19 mouse cellular contexts compared by ENCODE assay signal in the genomic region with DNA sequence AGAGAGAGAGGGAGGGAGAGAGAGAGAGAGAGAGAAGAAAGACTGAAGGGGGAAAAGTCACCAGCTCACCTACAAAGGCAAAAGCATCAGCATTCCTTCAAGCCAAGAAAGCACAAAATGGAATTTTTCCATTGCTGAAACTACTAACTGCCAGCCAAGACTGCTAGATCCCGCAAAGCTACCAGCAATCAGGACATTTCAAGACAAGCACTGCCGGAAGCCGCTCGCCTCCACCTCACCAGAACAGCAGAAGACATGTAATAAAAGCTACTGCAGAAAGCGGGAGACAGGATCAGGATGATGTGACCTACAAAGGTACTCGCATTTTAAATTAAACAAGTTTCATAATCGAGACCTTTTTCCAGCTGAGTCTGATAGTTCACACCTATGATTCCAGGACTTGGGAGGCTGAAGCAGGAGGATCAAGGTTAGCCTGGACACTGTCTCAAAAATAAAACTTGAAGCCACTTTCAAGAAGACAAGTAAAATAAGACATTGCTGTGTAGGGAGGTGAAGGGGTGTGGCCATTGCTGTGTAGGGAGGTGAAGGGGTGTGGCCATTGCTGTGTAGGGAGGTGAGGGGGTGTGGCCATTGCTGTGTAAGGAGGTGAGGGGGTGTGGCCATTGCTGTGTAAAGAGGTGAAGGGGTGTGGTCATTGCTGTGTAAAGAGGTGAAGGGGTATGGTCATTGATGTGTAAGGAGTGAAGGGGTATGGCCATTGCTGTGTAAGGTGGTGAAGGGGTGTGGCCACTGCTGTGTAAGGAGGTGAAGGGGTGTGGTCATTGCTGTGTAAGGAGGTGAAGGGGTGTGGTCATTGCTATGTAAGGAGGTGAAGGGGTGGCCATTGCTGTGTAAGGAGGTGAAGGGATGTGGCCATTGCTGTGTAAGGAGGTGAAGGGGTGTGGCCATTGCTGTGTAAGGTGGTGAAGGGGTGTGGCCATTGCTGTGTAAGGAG. TPM values are rescaled to one million over a fixed set of nuclear protein-coding genes. Genes with fewer than 3 reads are reported as not detected.
DNase-seq lines count a peak whose midpoint lies in the region; ATAC-seq and TF ChIP-seq lines count a peak whose summit lies in the region.
"Had no signal": no experiment of that assay in that cellular context is flagged by ENCODE, and none has a peak within 500 bp of the region (broad histone marks: within the 10 kb centered on the region; RNA-seq: fewer than 3 reads in every experiment).

No protein-coding gene starts in this region.

- H3K9me3 ChIP-seq in CH12.LX (replicated peaks; ENCODE audit: low read length), result no peaks in the 10 kb centered on the region
- no peaks in the 10 kb centered on the region for H3K9me3 ChIP-seq in ES-E14 (ENCODE audit: control insufficient read depth, insufficient read depth, low read depth, low read length)
- H3K9me3 ChIP-seq: limb, embryonic 15.5 days; midbrain, embryonic 13.5 days had no signal

- DNase-seq in CH12.LX (ENCODE audit: extremely low read depth) (peak; percentile 11), ES-E14 (ENCODE audit: low read depth, low spot score) (peak; percentile 70)
- no peak for DNase-seq in spleen, postnatal 14 days (ENCODE audit: low spot score in 2 of 2)
- DNase-seq in adrenal gland, postnatal 36 days, result no peak
- DNase-seq in heart, adult 8-10 months (ENCODE audit: low spot score), result no peak
- DNase-seq: adrenal gland, postnatal 25 days; cerebellum, postnatal 10 days; gastrocnemius, postnatal 25 days; lung, postnatal 14 days; right cerebral cortex, postnatal 14 days had no signal

- ATAC-seq in megakaryocyte progenitor cell, adult 5-6 weeks (replicated peaks; ENCODE audit: poor library complexity), result peak; percentile 45
- ATAC-seq: midbrain, embryonic 13.5 days had no signal

- H3K27me3 ChIP-seq in CH12.LX (replicated peaks), result no peaks in the 10 kb centered on the region
- H3K27me3 ChIP-seq: limb, embryonic 15.5 days; midbrain, embryonic 13.5 days had no signal

- no peak overlapping the region for H3K4me3 ChIP-seq in CH12.LX (replicated peaks in 1 of 3; ENCODE audit: low read depth in 2 of 3, low read length in 2 of 3, poor library complexity in 1 of 3)
- H3K4me3 ChIP-seq in ES-E14 (ENCODE audit: insufficient read depth in 1 of 2, low read depth in 1 of 2, low read length in 2 of 2, poor library complexity in 1 of 2, severe bottlenecking in 1 of 2), result no peak overlapping the region
- H3K4me3 ChIP-seq in cortical plate, adult 2 months (ENCODE audit: insufficient read depth, low read length), result no peak overlapping the region
- H3K4me3 ChIP-seq: layer of hippocampus, adult 2 months; limb, embryonic 15.5 days; midbrain, embryonic 13.5 days had no signal

- H3K9ac ChIP-seq in CH12.LX (ENCODE audit: insufficient read depth, low read depth), result no peak overlapping the region
- no peak overlapping the region for H3K9ac ChIP-seq in ES-E14 (ENCODE audit: insufficient read depth, low read depth, low read length, poor library complexity, severe bottlenecking)
- H3K9ac ChIP-seq: limb, embryonic 15.5 days; midbrain, embryonic 13.5 days had no signal

- peaks cover 0 to 6% of the 10 kb centered on the region in 2 experiments; a peak in 2 of 4 replicates for H3K4me1 ChIP-seq in CH12.LX (ENCODE audit: control insufficient read depth in 1 of 2, insufficient read depth in 2 of 2)
- H3K4me1 ChIP-seq in ES-E14 (ENCODE audit: control insufficient read depth in 2 of 2, insufficient read depth in 2 of 2, low read length in 2 of 2, poor library complexity in 1 of 2), result peaks cover 7 to 21% of the 10 kb centered on the region in 2 experiments
- H3K4me1 ChIP-seq in cortical plate, adult 2 months (ENCODE audit: control insufficient read depth, insufficient read depth, low read length), result 0 out of 2 replicates have a peak, but pooled peaks cover 3% of the 10 kb centered on the region

- no peak overlapping the region for H3K27ac ChIP-seq in CH12.LX (ENCODE audit: insufficient read depth, low read depth)
- no peak overlapping the region for H3K27ac ChIP-seq in ES-E14 (ENCODE audit: insufficient read depth, low read depth, low read length, poor library complexity, severe bottlenecking)
- no peak overlapping the region for H3K27ac ChIP-seq in cortical plate, adult 2 months (ENCODE audit: insufficient read depth, low read length)
- H3K27ac ChIP-seq: layer of hippocampus, adult 2 months; limb, embryonic 15.5 days; midbrain, embryonic 13.5 days had no signal

- H3K36me3 ChIP-seq in CH12.LX (replicated peaks in 1 of 2; ENCODE audit: control insufficient read depth in 1 of 2, insufficient read depth in 1 of 2, low read length in 1 of 2) (no peaks in the 10 kb centered on the region), ES-E14 (ENCODE audit: control insufficient read depth, insufficient read depth, low read length, poor library complexity, severe bottlenecking) (no peaks in the 10 kb centered on the region)
- H3K36me3 ChIP-seq: limb, embryonic 15.5 days; midbrain, embryonic 13.5 days had no signal

- no peak overlapping the region for H3K4me2 ChIP-seq in CH12.LX (ENCODE audit: insufficient read depth, low read depth, poor library complexity, severe bottlenecking)
- H3K4me2 ChIP-seq: limb, embryonic 15.5 days; midbrain, embryonic 13.5 days had no signal

- TF ChIP-seq CTCF in CH12.LX (conservative IDR thresholded peaks at IDR 0.05 in 1 of 2, IDR thresholded peaks at IDR 0.05 in 1 of 2; ENCODE audit: low read depth in 2 of 2, low read length in 2 of 2), result no peak
- TF ChIP-seq CTCF in cortical plate, adult 2 months (IDR thresholded peaks at IDR 0.05; ENCODE audit: extremely low read depth, insufficient read depth, low read length), result no peak

- no peak for TF ChIP-seq EP300 in CH12.LX (IDR thresholded peaks at IDR 0.05; ENCODE audit: low read length)

- no peaks in the 10 kb centered on the region for H3K79me2 ChIP-seq in CH12.LX (replicated peaks; ENCODE audit: control insufficient read depth, extremely low read depth, insufficient read depth, poor library complexity, severe bottlenecking)

- no peak for TF ChIP-seq POLR2A in CH12.LX (IDR thresholded peaks at IDR 0.05; ENCODE audit: low read depth, low read length)
- TF ChIP-seq POLR2A in cortical plate, adult 2 months (IDR thresholded peaks at IDR 0.05; ENCODE audit: extremely low read depth, insufficient read depth, low read length), result 0 out of 2 replicates have a peak, but pooled peaks have one; percentile 14

- dilution Hi-C loops in CH12.LX (cut with MboI; ENCODE audit: extremely low pct_ligation_motif_present, extremely low pct_unique_long_range_greater_than_20kb, low sequenced_read_pairs), result no loop called here

- in situ Hi-C loops in CH12.LX (cut with MboI; ENCODE audit: low pct_ligation_motif_present, low pct_unique_long_range_greater_than_20kb, low sequenced_read_pairs), result no loop called here
- in situ Hi-C loops in ES-E14 (cut with MboI; ENCODE audit: low sequenced_read_pairs in 2 of 2, unreplicated experiment in 2 of 2), result no loop called here

- no peak for TF ChIP-seq RAD21 in CH12.LX (IDR thresholded peaks at IDR 0.05; ENCODE audit: low read depth, low read length)

TF ChIP-seq in CH12.LX, 34 proteins besides CTCF, POLR2A, EP300 and RAD21:
- TF ChIP-seq NRF1 (IDR thresholded peaks at IDR 0.05; ENCODE audit: low read depth, low read length), result no peak
- no peak for TF ChIP-seq HCFC1 (IDR thresholded peaks at IDR 0.05; ENCODE audit: low read depth, low read length)

TF ChIP-seq in ES-E14, 5 proteins besides CTCF, POLR2A, EP300 and RAD21:
- no peak for TF ChIP-seq ZC3H11A (IDR thresholded peaks at IDR 0.05; ENCODE audit: borderline replicate concordance, low read depth, low read length)
- TF ChIP-seq HCFC1 (IDR thresholded peaks at IDR 0.05; ENCODE audit: borderline replicate concordance, insufficient read depth, low read length), result no peak
TF ChIP-seq in ES-E14: peak in this region for 0.

RNA-seq across cellular contexts. Expression of a gene that starts 17.6 kb away (rescaled TPM):
- total RNA-seq in CH12.LX (2012; rRNA removed), result not detected in 2 replicates
- not detected in 2 replicates for total RNA-seq in CH12.LX (2014; rRNA removed)
- polyA plus RNA-seq in CH12.LX (2012; ENCODE audit: insufficient read length, low read depth), result not detected in 2 replicates
- total RNA-seq in ES-E14 (2012; rRNA removed), result not detected in 2 replicates
- 0.19 TPM in 2 replicates for polyA plus RNA-seq in cortical plate, adult 2 months (2012; rRNA removed)
- total RNA-seq in megakaryocyte progenitor cell, adult 5-6 weeks (2015), result not detected in 2 replicates
- not detected in 2 replicates for total RNA-seq in megakaryocyte progenitor cell, adult 5-6 weeks (2017)
- not detected for total RNA-seq in adrenal gland, postnatal 36 days (2021)
- not detected for total RNA-seq in heart, adult 8-10 months (2022)
- total RNA-seq: adrenal gland, postnatal 25 days; gastrocnemius, postnatal 25 days; heart, postnatal 25 days had no signal
- polyA plus RNA-seq: embryonic facial prominence, embryonic 11.5 days; heart, embryonic 11.5 days; kidney, embryonic 16.5 days; limb, embryonic 15.5 days; midbrain, embryonic 13.5 days had no signal

RNA-seq across cellular contexts. Expression of a gene that starts 39.5 kb away (rescaled TPM):
- total RNA-seq in CH12.LX (2012; rRNA removed) (10.4 and 13.9 TPM in 2 replicates), CH12.LX (2014; rRNA removed) (18.0 and 19.4 TPM in 2 replicates), ES-E14 (2012; rRNA removed) (12.7 and 13.9 TPM in 2 replicates)
- polyA plus RNA-seq in CH12.LX (2012; ENCODE audit: insufficient read length, low read depth), result 14.2 and 15.8 TPM in 2 replicates
- polyA plus RNA-seq in cortical plate, adult 2 months (2012; rRNA removed), result 1.6 and 1.8 TPM in 2 replicates
- total RNA-seq in megakaryocyte progenitor cell, adult 5-6 weeks (2015), result 15.8 and 19.6 TPM in 2 replicates
- total RNA-seq in megakaryocyte progenitor cell, adult 5-6 weeks (2017), result 21.8 and 24.3 TPM in 2 replicates
- total RNA-seq in adrenal gland, postnatal 36 days (2021), result 1 to 10 TPM; 2.9 to 3.2 TPM
- 1 to 10 TPM in 3 of 4 experiments, under 1 TPM in 1; 0.71 to 1.9 (median 1.3) TPM for total RNA-seq in heart, adult 8-10 months (2022)

RNA-seq across cellular contexts. Expression of a gene that starts 59.8 kb away (rescaled TPM):
- total RNA-seq in CH12.LX (2012; rRNA removed) (not detected in 2 replicates), CH12.LX (2014; rRNA removed) (not detected in 2 replicates), ES-E14 (2012; rRNA removed) (1.1 and 1.4 TPM in 2 replicates)
- polyA plus RNA-seq in CH12.LX (2012; ENCODE audit: insufficient read length, low read depth), result not detected in 2 replicates
- 3.6 TPM in 2 replicates for polyA plus RNA-seq in cortical plate, adult 2 months (2012; rRNA removed)
- total RNA-seq in megakaryocyte progenitor cell, adult 5-6 weeks (2015), result not detected in 2 replicates
- not detected in 2 replicates for total RNA-seq in megakaryocyte progenitor cell, adult 5-6 weeks (2017)
- under 1 TPM in 1 of 2 experiments, not detected in 1; 0.86 TPM for total RNA-seq in adrenal gland, postnatal 36 days (2021)
- not detected for total RNA-seq in heart, adult 8-10 months (2022)
- total RNA-seq: gastrocnemius, postnatal 25 days; heart, postnatal 25 days had no signal
- polyA plus RNA-seq: embryonic facial prominence, embryonic 11.5 days had no signal

Comparison
In these comparisons a context has a peak if more than half of its experiments do, and no peak if none do; other contexts are left out.
1. DNase-seq: peak in CH12.LX (single experiment) and ES-E14 (single experiment); none in spleen, postnatal 14 days (0 of 2), adrenal gland, postnatal 36 days (0 of 2) and heart, adult 8-10 months (single experiment).